Mouse (Mus musculus) embryonic fibroblast, embryonic 13.5 days (primary cell): ENCODE measurements around the gene Grin2c.

Experiments
- CTCF ChIP-seq: IDR thresholded peaks from 2 replicates; pipeline ENCODE4 v1.5.1; 2011; ENCODE audit warnings: mild to moderate bottlenecking, control low read depth, low read length, moderate library complexity, borderline replicate concordance; ENCODE audit not compliant: insufficient read depth
- POLR2A ChIP-seq: IDR thresholded peaks from 2 replicates; pipeline ENCODE4 v1.6.1; 2011; ENCODE audit warnings: low read depth, mild to moderate bottlenecking, control low read depth, low read length, moderate library complexity

DNA sequence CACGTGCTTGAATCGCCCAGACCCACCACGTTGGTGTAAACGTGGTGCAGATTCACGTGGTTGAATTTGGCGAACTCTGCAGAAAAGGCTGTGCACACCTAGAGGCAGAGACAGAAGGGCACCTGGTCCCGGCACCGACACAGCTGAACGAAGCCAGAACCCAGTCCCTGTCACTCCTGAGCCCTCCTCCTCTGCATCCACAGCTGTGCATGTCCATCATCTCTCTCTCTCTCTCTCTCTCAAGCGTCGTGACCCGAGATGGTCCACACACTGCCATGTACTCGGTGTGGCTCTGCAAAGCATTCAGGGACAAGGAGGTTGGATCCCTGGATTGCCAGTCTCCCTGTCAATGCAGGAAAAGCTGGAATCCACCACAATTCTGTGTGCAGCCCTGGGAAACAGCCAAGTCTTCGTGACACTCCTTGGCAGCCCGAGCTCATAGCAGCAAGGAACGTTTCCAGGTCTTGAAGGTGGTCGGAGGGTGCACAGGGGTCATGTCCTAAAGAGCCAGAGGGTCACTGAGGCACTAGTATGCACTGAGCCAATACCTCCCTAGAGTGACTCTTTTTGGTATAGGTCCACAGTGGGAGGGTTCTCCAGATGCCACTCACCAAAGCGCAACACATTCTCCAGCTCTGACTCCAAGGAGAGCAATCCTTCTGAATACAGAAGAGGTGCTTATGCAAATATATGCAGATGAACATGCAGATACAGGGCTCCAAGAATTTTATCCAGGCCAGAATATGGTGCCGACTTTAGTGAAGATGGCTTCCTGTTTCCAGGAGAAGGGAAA, 19.4 kb upstream of the Grin2c start:
- no peak for TF ChIP-seq CTCF
- TF ChIP-seq POLR2A, result no peak
